Mouse (Mus musculus): Measurements from ENCODE around the gene Slc12a4. TPM values are rescaled to one million over a fixed set of nuclear protein-coding genes. Genes with fewer than 3 reads are reported as not detected.
"Not testable (repeated sequence)": the region's sequence is repeated elsewhere in the genome, so short reads cannot be mapped to it uniquely, and the experiment has no call there.

The Slc12a4 gene
- polyA plus RNA-seq, 1 experiment = 8.9 TPM

GRCm38 (mm10) chr8:105991546-105991945, 25.6 kb upstream of the Slc12a4 start:
- Histone ChIP-seq H3K36me3 (ENCODE audit: control insufficient read depth, insufficient read depth, low read length) (no peaks in the 10 kb centered on the region), H3K27ac (ENCODE audit: insufficient read depth, low read depth, low read length) (peak overlapping the region; percentile 19; the same call in 1 of the 2 replicates), H3K4me1 (ENCODE audit: control insufficient read depth, insufficient read depth, insufficient read length, low read length) (peaks cover 2% of the 10 kb centered on the region; the same call in 1 of the 2 replicates), H3K4me3 (ENCODE audit: low read depth, low read length) (peak overlapping the region; percentile 6; the same call in 1 of the 2 replicates), H3K27me3 (ENCODE audit: control insufficient read depth, insufficient read depth, low read length) (no peaks in the 10 kb centered on the region)
- no peak for TF ChIP-seq CTCF (IDR thresholded peaks at IDR 0.05; ENCODE audit: extremely low read depth, insufficient read length, insufficient replicate concordance, low read depth, low read length)
- no peak for TF ChIP-seq POLR2A (IDR thresholded peaks at IDR 0.05; ENCODE audit: low read depth, low read length)
- 57% methylated on average over 2 of the region's 2 CpGs for WGBS

- no peak for TF ChIP-seq POLR2A (IDR thresholded peaks at IDR 0.05; ENCODE audit: low read depth, low read length)
- TF ChIP-seq CTCF (IDR thresholded peaks at IDR 0.05; ENCODE audit: extremely low read depth, insufficient read length, insufficient replicate concordance, low read depth, low read length) = peak; percentile 88
- Histone ChIP-seq H3K27me3 (ENCODE audit: control insufficient read depth, insufficient read depth, low read length) (no peaks in the 10 kb centered on the region), H3K4me3 (ENCODE audit: low read depth, low read length) (peak within 1 kb of the TSS; percentile 6; the same call in 1 of the 2 replicates), H3K27ac (ENCODE audit: insufficient read depth, low read depth, low read length) (peak within 1 kb of the TSS; percentile 19; the same call in 1 of the 2 replicates), H3K36me3 (ENCODE audit: control insufficient read depth, insufficient read depth, low read length) (no peaks in the 10 kb centered on the region), H3K4me1 (ENCODE audit: control insufficient read depth, insufficient read depth, insufficient read length, low read length) (peaks cover 2% of the 10 kb centered on the region; the same call in 1 of the 2 replicates)
- WGBS = 9% methylated on average over 15 of the region's 15 CpGs
These were observed 25.0 kb upstream of the Slc12a4 start, which contains the start of gene Dus2 for GRCm38 (mm10) chr8:105990856-105991387. TSS of gene Dus2 (plus strand) at chr8:105991337.

GRCm38 (mm10) chr8:105988546-105988945, 22.6 kb upstream of the Slc12a4 start:
- Histone ChIP-seq H3K4me1 (ENCODE audit: control insufficient read depth, insufficient read depth, insufficient read length, low read length) (peaks cover 2% of the 10 kb centered on the region; the same call in 1 of the 2 replicates), H3K4me3 (ENCODE audit: low read depth, low read length) (no peak overlapping the region), H3K27ac (ENCODE audit: insufficient read depth, low read depth, low read length) (no peak overlapping the region), H3K27me3 (ENCODE audit: control insufficient read depth, insufficient read depth, low read length) (no peaks in the 10 kb centered on the region), H3K36me3 (ENCODE audit: control insufficient read depth, insufficient read depth, low read length) (no peaks in the 10 kb centered on the region)
- whole genome bisulfite sequencing = 82% methylated on average over 11 of the region's 11 CpGs
- TF ChIP-seq POLR2A (IDR thresholded peaks at IDR 0.05; ENCODE audit: low read depth, low read length) (no peak), CTCF (IDR thresholded peaks at IDR 0.05; ENCODE audit: extremely low read depth, insufficient read length, insufficient replicate concordance, low read depth, low read length) (no peak)

GRCm38 (mm10) chr8:105983406-105983805, 17.5 kb upstream of the Slc12a4 start:
- not testable (repeated sequence) for H3K4me1 ChIP-seq (ENCODE audit: control insufficient read depth, insufficient read depth, insufficient read length, low read length); H3K27me3 ChIP-seq (ENCODE audit: control insufficient read depth, insufficient read depth, low read length); H3K4me3 ChIP-seq (ENCODE audit: low read depth, low read length); H3K27ac ChIP-seq (ENCODE audit: insufficient read depth, low read depth, low read length); H3K36me3 ChIP-seq (ENCODE audit: control insufficient read depth, insufficient read depth, low read length)
- WGBS = 81% methylated on average over 11 of the region's 11 CpGs

- WGBS = 74% methylated on average over 1 of the region's 1 CpGs
- Histone ChIP-seq H3K36me3 (ENCODE audit: control insufficient read depth, insufficient read depth, low read length) (no peaks in the 10 kb centered on the region), H3K27me3 (ENCODE audit: control insufficient read depth, insufficient read depth, low read length) (no peaks in the 10 kb centered on the region), H3K27ac (ENCODE audit: insufficient read depth, low read depth, low read length) (no peak overlapping the region), H3K4me3 (ENCODE audit: low read depth, low read length) (no peak overlapping the region), H3K4me1 (ENCODE audit: control insufficient read depth, insufficient read depth, insufficient read length, low read length) (no peaks in the 10 kb centered on the region)
- no peak for TF ChIP-seq CTCF (IDR thresholded peaks at IDR 0.05; ENCODE audit: extremely low read depth, insufficient read length, insufficient replicate concordance, low read depth, low read length)
- TF ChIP-seq POLR2A (IDR thresholded peaks at IDR 0.05; ENCODE audit: low read depth, low read length) = no peak
These were observed 15.2 kb upstream of the Slc12a4 start for GRCm38 (mm10) chr8:105981146-105981545.

GRCm38 (mm10) chr8:105979325-105979724, 13.4 kb upstream of the Slc12a4 start, which contains the start of gene Dpep3:
TSS of gene Dpep3 (minus strand) at chr8:105979429.
- TF ChIP-seq POLR2A (IDR thresholded peaks at IDR 0.05; ENCODE audit: low read depth, low read length) (no peak), CTCF (IDR thresholded peaks at IDR 0.05; ENCODE audit: extremely low read depth, insufficient read length, insufficient replicate concordance, low read depth, low read length) (no peak)
- no peaks in the 10 kb centered on the region for H3K36me3 ChIP-seq (ENCODE audit: control insufficient read depth, insufficient read depth, low read length)
- 92% methylated on average over 15 of the region's 15 CpGs for WGBS

GRCm38 (mm10) chr8:105975363-105975762, 9.5 kb upstream of the Slc12a4 start:
- Histone ChIP-seq H3K4me1 (ENCODE audit: control insufficient read depth, insufficient read depth, insufficient read length, low read length) (no peaks in the 10 kb centered on the region), H3K27me3 (ENCODE audit: control insufficient read depth, insufficient read depth, low read length) (no peaks in the 10 kb centered on the region), H3K4me3 (ENCODE audit: low read depth, low read length) (no peak overlapping the region), H3K36me3 (ENCODE audit: control insufficient read depth, insufficient read depth, low read length) (no peaks in the 10 kb centered on the region), H3K27ac (ENCODE audit: insufficient read depth, low read depth, low read length) (no peak overlapping the region)
- TF ChIP-seq CTCF (IDR thresholded peaks at IDR 0.05; ENCODE audit: extremely low read depth, insufficient read length, insufficient replicate concordance, low read depth, low read length) = no peak
- TF ChIP-seq POLR2A (IDR thresholded peaks at IDR 0.05; ENCODE audit: low read depth, low read length) = no peak
- WGBS = 80% methylated on average over 7 of the region's 7 CpGs

More at GRCm38 (mm10) chr8:105979325-105979724, 13.4 kb upstream of the Slc12a4 start, which contains the start of gene Dpep3:
- Histone ChIP-seq H3K4me1 (ENCODE audit: control insufficient read depth, insufficient read depth, insufficient read length, low read length) (no peaks in the 10 kb centered on the region), H3K4me3 (ENCODE audit: low read depth, low read length) (no peak within 1 kb of the TSS), H3K27ac (ENCODE audit: insufficient read depth, low read depth, low read length) (no peak within 1 kb of the TSS), H3K27me3 (ENCODE audit: control insufficient read depth, insufficient read depth, low read length) (no peaks in the 10 kb centered on the region)

All from small intestine, adult 2 months (tissue).